Mouse (Mus musculus) stomach, embryonic 16.5 days (tissue): ENCODE measurements around the gene Gm10197. TPM values are rescaled to one million over a fixed set of nuclear protein-coding genes. Genes with fewer than 3 reads are reported as not detected.

Source experiments
- ATAC-seq: fragments of 200-750 bp; cut with Nextera tagmentation; 2 replicates; pipeline ENCODE4 v1.8.0; 2017; ENCODE audit warnings: moderate number of reproducible peaks, moderate TSS enrichment; ENCODE audit not compliant: insufficient read depth, low FRiP score
- H3K27ac ChIP-seq: fragments of 300-500 bp; sonication (generic); 2 replicates; pipeline ENCODE4 v1.5.1; 2014; ENCODE audit warnings: low read length
- H3K27me3 ChIP-seq: fragments of 300-500 bp; sonication (generic); 2 replicates; pipeline ENCODE4 v1.6.1; 2014; ENCODE audit warnings: low read length, control low read depth, mixed read lengths; ENCODE audit not compliant: control insufficient read depth, insufficient read depth
- H3K36me3 ChIP-seq: fragments of 300-500 bp; sonication (generic); 2 replicates; pipeline ENCODE4 v1.6.1; 2014; ENCODE audit warnings: low read length; ENCODE audit not compliant: control insufficient read depth, insufficient read depth
- H3K4me1 ChIP-seq: fragments of 300-500 bp; sonication (generic); 2 replicates; pipeline ENCODE4 v1.6.1; 2014; ENCODE audit warnings: low read length, control low read depth, mixed read lengths; ENCODE audit not compliant: control insufficient read depth, insufficient read depth
- H3K4me2 ChIP-seq: fragments of 300-500 bp; sonication (generic); 2 replicates; pipeline ENCODE4 v1.6.1; 2014; ENCODE audit warnings: low read depth, low read length, mixed read lengths
- H3K4me3 ChIP-seq: fragments of 300-500 bp; sonication (generic); replicated peaks from 2 replicates; pipeline ENCODE4 v1.5.1; 2014; ENCODE audit warnings: mild to moderate bottlenecking, low read length
- H3K9ac ChIP-seq: fragments of 300-500 bp; sonication (generic); 2 replicates; pipeline ENCODE4 v1.6.1; 2014; ENCODE audit warnings: low read length
- H3K9me3 ChIP-seq: fragments of 300-500 bp; sonication (generic); replicated peaks from 2 replicates; pipeline ENCODE4 v1.6.1; 2016; ENCODE audit warnings: low read length, control low read depth; ENCODE audit not compliant: control insufficient read depth
- WGBS: fragments of 180-500 bp; shearing (Covaris S2); extraction: QIAGEN DNeasy Blood & Tissue Kit; methylation state at CpG from one replicate; pipeline ENCODE4 v1.1.7; 2014; 5-methylcytosine and 5-hydroxymethylcytosine counted together
- polyA plus RNA-seq: library from polyadenylated mRNA; unstranded; fragments of >200 nt; fragmentation: Nextera tagmentation; extraction: Ambion mirVana; gene quantifications from 2 replicates; pipeline ENCODE4 v1.2.1, GENCODE M21; 2015

Gene Gm10197
- polyA plus RNA-seq, 1 experiment from 2014 or later, result not detected

GRCm38 (mm10) chr19:53331882-53332500, 39.6 kb downstream of the Gm10197 start:
- Histone ChIP-seq H3K36me3 (peaks cover 14% of the 10 kb centered on the region; the same call in 1 of the 2 replicates), H3K27ac (no peak overlapping the region), H3K4me3 (no peak overlapping the region), H3K4me1 (peaks cover 5% of the 10 kb centered on the region; the same call in 1 of the 2 replicates), H3K27me3 (no peaks in the 10 kb centered on the region), H3K9ac (no peak overlapping the region), H3K9me3 (no peaks in the 10 kb centered on the region), H3K4me2 (no peak overlapping the region)
- 89% methylated on average over 21 of the region's 21 CpGs for WGBS
- ATAC-seq, result no peak

GRCm38 (mm10) chr19:53329992-53330381, 41.6 kb downstream of the Gm10197 start:
- Histone ChIP-seq H3K27me3 (no peaks in the 10 kb centered on the region), H3K27ac (peak overlapping the region; percentile 81), H3K4me3 (peak overlapping the region; percentile 94), H3K36me3 (peaks cover 14% of the 10 kb centered on the region; the same call in 1 of the 2 replicates), H3K4me2 (peak overlapping the region; percentile 93), H3K9ac (peak overlapping the region; percentile 86), H3K9me3 (no peaks in the 10 kb centered on the region), H3K4me1 (peaks cover 21% of the 10 kb centered on the region)
- WGBS, result under 1% methylated on average over 29 of the region's 29 CpGs
- peak; percentile 81 for ATAC-seq

- Histone ChIP-seq H3K4me2 (peak overlapping the region; percentile 93), H3K36me3 (peaks cover 11% of the 10 kb centered on the region; the same call in 1 of the 2 replicates), H3K27ac (peak overlapping the region; percentile 81), H3K4me3 (peak overlapping the region; percentile 94), H3K27me3 (no peaks in the 10 kb centered on the region), H3K9me3 (no peaks in the 10 kb centered on the region), H3K4me1 (peaks cover 25% of the 10 kb centered on the region), H3K9ac (peak overlapping the region; percentile 86)
- under 1% methylated on average over 106 of the region's 106 CpGs for WGBS
- peak; percentile 87 for ATAC-seq
Observed at GRCm38 (mm10) chr19:53329221-53329991, 42.2 kb downstream of the Gm10197 start.

DNA sequence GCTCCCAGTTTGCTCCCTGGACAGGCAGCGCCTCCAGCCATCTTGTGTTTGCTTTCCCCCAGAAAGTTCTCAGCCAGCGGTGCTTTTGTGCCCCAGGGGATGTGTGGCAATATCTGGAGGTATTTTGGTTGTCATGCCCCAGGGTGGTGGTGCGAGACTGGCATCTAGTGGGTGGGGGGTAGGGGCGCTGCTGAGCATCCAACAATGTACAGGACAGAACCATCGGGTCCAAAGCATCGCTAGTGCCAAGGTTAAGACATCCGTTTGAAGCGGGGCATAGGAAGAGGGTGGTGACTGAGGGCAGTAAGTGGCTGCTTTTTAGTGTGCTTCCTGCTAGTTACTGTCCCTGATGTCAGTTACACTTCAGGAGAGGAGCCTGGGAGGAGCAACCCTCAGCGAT, 43.5 kb downstream of the Gm10197 start:
- Histone ChIP-seq H3K27ac (no peak overlapping the region), H3K36me3 (peaks cover 9% of the 10 kb centered on the region; the same call in 1 of the 2 replicates), H3K4me3 (no peak overlapping the region), H3K9ac (no peak overlapping the region), H3K27me3 (no peaks in the 10 kb centered on the region), H3K4me2 (no peak overlapping the region), H3K9me3 (no peaks in the 10 kb centered on the region), H3K4me1 (peaks cover 25% of the 10 kb centered on the region)
- no peak for ATAC-seq
- 71% methylated on average over 9 of the region's 9 CpGs for WGBS

DNA sequence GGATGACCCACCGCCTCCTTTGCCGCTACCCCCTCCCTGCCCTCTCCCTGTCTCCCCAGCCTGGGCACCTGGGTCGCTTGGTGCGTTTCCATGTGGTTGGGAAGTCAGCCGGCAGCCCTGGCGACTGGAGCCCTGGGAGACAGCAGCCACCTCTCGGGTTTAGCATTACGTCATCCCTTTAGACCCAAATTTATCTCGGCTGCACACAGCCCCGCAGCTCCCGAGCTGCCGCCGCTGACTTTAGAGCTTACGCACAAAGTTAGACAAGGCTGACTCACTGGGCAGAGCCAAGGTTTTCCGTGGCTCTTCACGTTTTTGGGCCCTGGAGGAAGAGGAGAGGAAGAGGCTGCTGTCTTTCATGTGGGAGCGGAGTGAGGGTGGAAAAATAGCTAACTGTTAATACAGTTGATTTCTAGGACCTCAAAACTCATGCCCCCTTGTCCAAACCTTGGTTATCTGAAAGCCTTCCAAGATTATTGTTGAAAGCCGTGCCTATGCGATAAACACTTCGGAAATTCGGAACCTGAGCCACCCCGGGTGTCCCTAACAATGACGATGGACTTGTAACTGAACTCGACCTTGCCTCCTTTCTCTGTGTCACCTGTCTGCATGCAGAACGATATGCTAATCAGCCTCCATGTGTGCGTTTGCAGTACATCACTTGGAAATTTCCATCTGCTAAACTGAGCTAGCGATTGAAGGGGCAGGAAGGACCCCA, 45.8 kb downstream of the Gm10197 start:
- 0 out of 2 replicates have a peak, but pooled peaks have one; percentile 14 for ATAC-seq
- H3K9ac ChIP-seq, result peak overlapping the region; percentile 72
- H3K27me3 ChIP-seq, result no peaks in the 10 kb centered on the region
- H3K27ac ChIP-seq, result peak overlapping the region; percentile 59
- no peaks in the 10 kb centered on the region for H3K9me3 ChIP-seq
- no peaks in the 10 kb centered on the region for H3K36me3 ChIP-seq
- H3K4me3 ChIP-seq, result peak overlapping the region; percentile 46
- WGBS, result 14% methylated on average over 27 of the region's 27 CpGs
- H3K4me1 ChIP-seq, result peaks cover 38% of the 10 kb centered on the region
- peak overlapping the region; percentile 84 for H3K4me2 ChIP-seq

DNA sequence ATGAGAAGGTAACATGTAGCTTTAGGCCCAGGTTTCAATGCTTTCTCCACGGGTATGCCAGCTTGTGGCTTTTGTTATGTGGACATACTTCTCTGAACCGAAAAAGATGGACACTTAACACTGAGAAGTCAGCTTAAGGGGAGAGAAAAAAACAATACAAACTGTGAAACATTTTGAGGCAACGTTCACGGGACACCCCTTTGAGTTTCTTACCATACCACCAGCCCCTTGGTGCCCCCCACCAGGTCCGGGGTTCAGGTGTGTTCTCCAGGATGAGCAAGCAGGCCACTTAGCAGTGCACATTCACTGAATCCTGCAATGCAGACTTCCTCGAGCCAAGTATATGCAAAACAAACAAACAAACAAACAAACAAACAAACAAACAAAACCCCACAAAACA, 46.7 kb downstream of the Gm10197 start:
- Histone ChIP-seq H3K36me3 (no peaks in the 10 kb centered on the region), H3K9me3 (no peaks in the 10 kb centered on the region), H3K9ac (no peak overlapping the region), H3K27ac (no peak overlapping the region), H3K4me1 (peaks cover 41% of the 10 kb centered on the region), H3K4me2 (peak overlapping the region; percentile 84; the same call in 1 of the 2 replicates), H3K27me3 (no peaks in the 10 kb centered on the region), H3K4me3 (no peak overlapping the region)
- no peak for ATAC-seq
- WGBS, result 63% methylated on average over 6 of the region's 6 CpGs

DNA sequence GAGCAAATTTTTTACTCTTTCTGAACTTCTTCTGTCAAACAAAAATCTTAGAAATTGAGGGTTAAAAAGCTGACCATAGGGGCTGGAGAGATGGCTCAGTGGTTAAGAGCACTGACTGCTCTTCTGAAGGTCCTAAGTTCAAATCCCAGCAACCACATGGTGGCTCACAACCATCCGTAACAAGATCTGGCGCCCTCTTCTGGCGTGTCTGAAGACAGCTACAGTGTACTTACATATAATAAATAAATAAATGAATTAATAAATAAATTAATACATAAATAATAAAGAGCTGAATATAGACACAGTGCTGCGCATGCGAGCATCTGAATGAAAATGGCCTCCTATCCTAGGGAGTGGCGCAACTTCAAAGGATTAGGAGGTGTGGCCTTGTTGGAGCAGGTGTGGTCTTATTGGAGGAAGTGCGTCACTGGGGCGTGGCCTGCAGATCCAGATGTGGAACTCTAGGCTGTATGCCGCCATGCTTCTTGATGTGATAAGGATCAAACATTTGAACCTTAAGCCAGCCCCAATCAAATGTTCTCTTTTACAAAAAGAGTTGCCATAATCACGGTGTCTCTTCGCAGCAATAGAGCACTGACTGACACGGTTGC, 49.0 kb downstream of the Gm10197 start:
- no peaks in the 10 kb centered on the region for H3K27me3 ChIP-seq
- H3K9me3 ChIP-seq, result no peaks in the 10 kb centered on the region
- H3K4me1 ChIP-seq, result peaks cover 54% of the 10 kb centered on the region
- 88% methylated on average over 12 of the region's 12 CpGs for WGBS
- H3K9ac ChIP-seq, result no peak overlapping the region
- H3K27ac ChIP-seq, result no peak overlapping the region
- no peaks in the 10 kb centered on the region for H3K36me3 ChIP-seq
- H3K4me3 ChIP-seq, result no peak overlapping the region
- ATAC-seq, result no peak
- H3K4me2 ChIP-seq, result no peak overlapping the region
